Mouse (Mus musculus): ENCODE results near the gene Clasp1. TPM values are rescaled to one million over a fixed set of nuclear protein-coding genes. Genes with fewer than 3 reads are reported as not detected.

Gene Clasp1
- polyA plus RNA-seq, 1 experiment from 2014 or later, result 40.3 TPM

DNA sequence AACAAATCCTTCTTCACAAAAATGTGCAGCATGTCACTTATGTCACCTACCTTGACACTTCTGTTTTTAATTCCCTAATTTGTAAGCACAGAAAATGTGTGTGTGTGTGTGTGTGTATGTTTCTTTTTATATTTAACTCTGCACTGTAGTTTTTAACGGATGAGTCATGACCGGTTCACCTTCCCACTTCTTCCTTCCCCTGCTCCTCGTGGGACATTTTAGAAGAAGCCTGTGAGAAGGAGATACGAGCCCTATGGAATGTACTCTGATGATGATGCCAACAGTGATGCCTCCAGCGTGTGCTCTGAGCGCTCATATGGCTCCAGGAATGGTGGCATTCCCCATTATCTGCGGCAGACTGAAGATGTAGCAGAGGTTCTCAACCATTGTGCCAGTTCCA, 154.0 kb downstream of the Clasp1 start:
- H3K4me3 ChIP-seq (ENCODE audit: low read depth, low read length), result no peak overlapping the region
- H3K27me3 ChIP-seq (replicated peaks; ENCODE audit: control insufficient read depth, insufficient read depth, low read length), result no peaks in the 10 kb centered on the region
- H3K9me3 ChIP-seq (ENCODE audit: control insufficient read depth, low read length), result no peaks in the 10 kb centered on the region
- 95% methylated on average over 7 of the region's 7 CpGs for WGBS
- no peak overlapping the region for H3K27ac ChIP-seq (replicated peaks; ENCODE audit: low read depth, low read length)
- H3K36me3 ChIP-seq (ENCODE audit: control insufficient read depth, insufficient read depth, low read length), result peaks cover 86% of the 10 kb centered on the region
- no peak for ATAC-seq (ENCODE audit: low read depth)
- no peak overlapping the region for H3K4me2 ChIP-seq (ENCODE audit: low read depth, low read length)
- DNase-seq (ENCODE audit: low spot score), result no peak
- no peak overlapping the region for H3K9ac ChIP-seq (ENCODE audit: low read depth, low read length)
- no peaks in the 10 kb centered on the region for H3K4me1 ChIP-seq (ENCODE audit: control insufficient read depth, insufficient read depth, low read length)

DNA sequence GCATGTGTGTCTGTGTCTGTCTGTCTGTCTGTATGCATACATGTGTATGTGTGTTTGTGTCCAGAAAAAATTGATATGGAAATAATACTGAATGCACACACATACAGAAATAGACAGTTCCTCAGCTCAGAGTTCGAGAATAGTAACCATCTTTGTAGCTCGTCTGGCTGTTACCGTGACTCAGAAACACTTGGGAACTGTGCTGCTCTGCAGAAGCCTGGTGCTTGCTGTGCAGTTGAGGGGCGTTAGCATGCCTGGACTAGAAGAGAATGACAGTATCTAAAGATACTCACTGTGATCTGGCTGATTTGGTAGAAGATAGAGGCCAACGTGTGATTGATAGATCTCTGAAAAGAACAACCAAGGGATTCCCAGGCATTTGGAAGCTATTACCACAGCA, 159.9 kb downstream of the Clasp1 start:
- WGBS, result 93% methylated on average over 5 of the region's 5 CpGs
- DNase-seq (ENCODE audit: low spot score), result no peak
- H3K9ac ChIP-seq (ENCODE audit: low read depth, low read length), result no peak overlapping the region
- H3K9me3 ChIP-seq (ENCODE audit: control insufficient read depth, low read length), result no peaks in the 10 kb centered on the region
- H3K4me3 ChIP-seq (ENCODE audit: low read depth, low read length), result no peak overlapping the region
- H3K36me3 ChIP-seq (ENCODE audit: control insufficient read depth, insufficient read depth, low read length), result peaks cover 84% of the 10 kb centered on the region
- H3K4me2 ChIP-seq (ENCODE audit: low read depth, low read length), result no peak overlapping the region
- no peaks in the 10 kb centered on the region for H3K27me3 ChIP-seq (replicated peaks; ENCODE audit: control insufficient read depth, insufficient read depth, low read length)
- H3K27ac ChIP-seq (replicated peaks; ENCODE audit: low read depth, low read length), result no peak overlapping the region
- ATAC-seq (ENCODE audit: low read depth), result no peak
- H3K4me1 ChIP-seq (ENCODE audit: control insufficient read depth, insufficient read depth, low read length), result no peaks in the 10 kb centered on the region

DNA sequence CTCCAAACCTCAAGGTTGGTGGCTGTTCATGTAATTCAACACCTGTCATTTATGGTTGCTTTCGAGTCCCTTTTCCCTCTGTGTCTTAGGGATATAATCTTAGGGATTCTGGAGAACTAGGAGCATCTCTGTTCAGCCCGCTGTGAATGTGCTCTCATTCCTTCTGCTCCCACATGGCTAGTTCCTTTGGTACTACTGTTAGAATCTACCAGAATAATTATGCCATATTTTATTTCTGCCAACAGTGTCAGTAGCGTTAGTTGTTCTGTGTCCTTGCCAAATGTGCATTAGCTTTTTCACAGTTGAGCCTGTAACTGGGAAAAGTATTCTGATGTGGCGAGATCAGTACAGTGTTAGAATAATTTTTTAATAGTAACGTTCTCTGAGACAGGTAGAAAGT, 162.3 kb downstream of the Clasp1 start:
- Histone ChIP-seq H3K4me1 (ENCODE audit: control insufficient read depth, insufficient read depth, low read length) (no peaks in the 10 kb centered on the region), H3K9me3 (ENCODE audit: control insufficient read depth, low read length) (no peaks in the 10 kb centered on the region), H3K4me3 (ENCODE audit: low read depth, low read length) (no peak overlapping the region), H3K27me3 (replicated peaks; ENCODE audit: control insufficient read depth, insufficient read depth, low read length) (no peaks in the 10 kb centered on the region), H3K4me2 (ENCODE audit: low read depth, low read length) (no peak overlapping the region), H3K36me3 (ENCODE audit: control insufficient read depth, insufficient read depth, low read length) (peaks cover 89% of the 10 kb centered on the region), H3K27ac (replicated peaks; ENCODE audit: low read depth, low read length) (no peak overlapping the region), H3K9ac (ENCODE audit: low read depth, low read length) (no peak overlapping the region)
- WGBS, result 87% methylated on average over 5 of the region's 5 CpGs
- DNase-seq (ENCODE audit: low spot score), result no peak
- no peak for ATAC-seq (ENCODE audit: low read depth)

DNA sequence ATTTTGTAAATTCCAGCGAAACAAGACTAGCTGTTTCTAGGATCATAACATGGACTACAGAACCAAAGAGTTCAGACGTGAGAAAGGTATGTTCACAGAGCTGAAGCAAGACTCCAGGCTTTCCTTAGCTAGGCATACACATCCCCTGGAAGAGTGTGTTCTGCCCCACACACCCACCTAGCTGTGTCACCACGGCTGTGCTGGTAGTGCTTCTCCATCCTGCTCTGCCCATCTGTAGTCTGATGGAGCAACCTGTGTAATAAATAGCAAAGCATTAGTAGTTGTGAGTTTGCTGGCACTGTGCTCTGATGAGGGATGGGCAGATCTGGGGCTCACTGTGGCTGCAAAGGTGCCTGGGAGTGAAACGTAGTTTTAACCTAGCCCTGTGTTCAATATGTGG, 163.2 kb downstream of the Clasp1 start:
- no peak overlapping the region for H3K27ac ChIP-seq (replicated peaks; ENCODE audit: low read depth, low read length)
- H3K9me3 ChIP-seq (ENCODE audit: control insufficient read depth, low read length), result no peaks in the 10 kb centered on the region
- no peaks in the 10 kb centered on the region for H3K4me1 ChIP-seq (ENCODE audit: control insufficient read depth, insufficient read depth, low read length)
- H3K9ac ChIP-seq (ENCODE audit: low read depth, low read length), result no peak overlapping the region
- no peaks in the 10 kb centered on the region for H3K27me3 ChIP-seq (replicated peaks; ENCODE audit: control insufficient read depth, insufficient read depth, low read length)
- H3K4me2 ChIP-seq (ENCODE audit: low read depth, low read length), result no peak overlapping the region
- ATAC-seq (ENCODE audit: low read depth) (no peak), DNase-seq (ENCODE audit: low spot score) (no peak)
- no peak overlapping the region for H3K4me3 ChIP-seq (ENCODE audit: low read depth, low read length)
- WGBS, result 90% methylated on average over 4 of the region's 4 CpGs
- H3K36me3 ChIP-seq (ENCODE audit: control insufficient read depth, insufficient read depth, low read length), result peaks cover 89% of the 10 kb centered on the region

DNA sequence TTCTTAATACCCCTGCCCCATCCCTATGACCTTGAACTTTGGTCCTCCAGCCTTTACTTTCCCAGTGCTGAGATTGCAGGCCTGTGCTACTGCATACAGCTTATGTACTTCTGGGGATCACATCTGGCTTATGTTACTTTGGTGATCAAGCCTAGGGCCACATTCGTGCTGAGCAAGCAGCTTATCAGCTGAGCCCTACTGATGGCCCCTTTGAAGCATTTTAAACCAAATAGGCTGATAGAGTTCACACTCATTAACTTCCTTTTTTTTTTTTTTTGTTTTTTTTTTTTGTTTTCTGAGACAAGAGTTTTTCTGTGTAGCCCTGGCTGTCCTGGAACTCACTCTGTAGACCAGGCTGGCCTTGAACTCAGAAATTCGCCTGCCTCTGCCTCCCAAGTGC, 164.2 kb downstream of the Clasp1 start:
- ATAC-seq (ENCODE audit: low read depth), result no peak
- 85% methylated on average over 2 of the region's 2 CpGs for WGBS
- no peak overlapping the region for H3K4me2 ChIP-seq (ENCODE audit: low read depth, low read length)
- no peak overlapping the region for H3K9ac ChIP-seq (ENCODE audit: low read depth, low read length)
- H3K27ac ChIP-seq (replicated peaks; ENCODE audit: low read depth, low read length), result no peak overlapping the region
- H3K4me1 ChIP-seq (ENCODE audit: control insufficient read depth, insufficient read depth, low read length), result no peaks in the 10 kb centered on the region
- H3K9me3 ChIP-seq (ENCODE audit: control insufficient read depth, low read length), result no peaks in the 10 kb centered on the region
- H3K36me3 ChIP-seq (ENCODE audit: control insufficient read depth, insufficient read depth, low read length), result peaks cover 89% of the 10 kb centered on the region
- H3K4me3 ChIP-seq (ENCODE audit: low read depth, low read length), result no peak overlapping the region
- no peaks in the 10 kb centered on the region for H3K27me3 ChIP-seq (replicated peaks; ENCODE audit: control insufficient read depth, insufficient read depth, low read length)
- DNase-seq (ENCODE audit: low spot score), result no peak

DNA sequence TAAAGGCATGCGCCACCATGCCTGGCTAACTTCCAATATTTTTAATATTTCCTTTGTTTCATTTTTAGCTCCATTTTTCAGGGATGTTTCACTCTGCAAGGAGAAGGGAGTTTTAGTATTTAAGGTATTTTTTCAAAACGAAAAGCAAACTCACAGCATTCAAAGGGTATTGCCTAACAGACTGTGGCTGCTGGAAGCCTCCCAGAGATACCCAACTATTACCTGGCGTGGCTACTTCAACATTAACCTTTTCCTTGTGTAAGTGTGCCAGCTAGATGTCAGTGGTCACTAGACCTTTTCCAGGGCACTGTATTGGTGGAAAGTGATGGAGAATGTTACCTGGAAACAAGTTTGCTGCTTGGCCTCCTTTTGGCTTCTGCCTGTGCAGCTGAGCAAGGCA, 164.6 kb downstream of the Clasp1 start:
- peaks cover 89% of the 10 kb centered on the region for H3K36me3 ChIP-seq (ENCODE audit: control insufficient read depth, insufficient read depth, low read length)
- 92% methylated on average over 3 of the region's 3 CpGs for WGBS
- no peak for ATAC-seq (ENCODE audit: low read depth)

DNA sequence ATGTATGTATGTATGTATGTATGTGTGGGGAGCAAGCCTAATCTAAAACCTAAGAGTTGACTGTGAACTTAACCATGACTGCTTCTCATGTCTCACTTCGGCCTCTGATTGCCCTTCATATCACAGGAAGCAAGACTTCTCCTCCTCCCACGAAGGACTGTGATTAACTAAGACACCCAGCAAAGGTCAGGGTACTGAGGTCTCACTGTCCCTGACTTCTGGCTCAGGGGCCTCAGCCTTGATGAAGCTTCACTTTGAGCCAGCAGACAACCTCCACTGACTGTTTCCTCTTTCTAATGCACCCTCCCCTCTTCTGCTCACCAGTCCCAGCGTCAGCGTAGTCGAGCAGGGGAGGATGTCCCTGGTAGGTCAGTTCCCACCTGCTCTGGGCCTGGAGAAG, 166.1 kb downstream of the Clasp1 start:
- H3K9ac ChIP-seq (ENCODE audit: low read depth, low read length), result no peak overlapping the region
- no peak overlapping the region for H3K4me2 ChIP-seq (ENCODE audit: low read depth, low read length)
- no peaks in the 10 kb centered on the region for H3K4me1 ChIP-seq (ENCODE audit: control insufficient read depth, insufficient read depth, low read length)
- H3K27ac ChIP-seq (replicated peaks; ENCODE audit: low read depth, low read length), result no peak overlapping the region
- 87% methylated on average over 5 of the region's 5 CpGs for WGBS
- peaks cover 86% of the 10 kb centered on the region for H3K36me3 ChIP-seq (ENCODE audit: control insufficient read depth, insufficient read depth, low read length)
- no peaks in the 10 kb centered on the region for H3K27me3 ChIP-seq (replicated peaks; ENCODE audit: control insufficient read depth, insufficient read depth, low read length)
- ATAC-seq (ENCODE audit: low read depth) (no peak), DNase-seq (ENCODE audit: low spot score) (no peak)
- no peak overlapping the region for H3K4me3 ChIP-seq (ENCODE audit: low read depth, low read length)
- H3K9me3 ChIP-seq (ENCODE audit: control insufficient read depth, low read length), result no peaks in the 10 kb centered on the region

More for the DNA sequence above, 164.6 kb downstream of the Clasp1 start:
- no peak for DNase-seq (ENCODE audit: low spot score)
- Histone ChIP-seq H3K9ac (ENCODE audit: low read depth, low read length) (no peak overlapping the region), H3K9me3 (ENCODE audit: control insufficient read depth, low read length) (no peaks in the 10 kb centered on the region), H3K4me3 (ENCODE audit: low read depth, low read length) (no peak overlapping the region), H3K27ac (replicated peaks; ENCODE audit: low read depth, low read length) (no peak overlapping the region), H3K27me3 (replicated peaks; ENCODE audit: control insufficient read depth, insufficient read depth, low read length) (no peaks in the 10 kb centered on the region), H3K4me2 (ENCODE audit: low read depth, low read length) (no peak overlapping the region), H3K4me1 (ENCODE audit: control insufficient read depth, insufficient read depth, low read length) (no peaks in the 10 kb centered on the region)

DNA sequence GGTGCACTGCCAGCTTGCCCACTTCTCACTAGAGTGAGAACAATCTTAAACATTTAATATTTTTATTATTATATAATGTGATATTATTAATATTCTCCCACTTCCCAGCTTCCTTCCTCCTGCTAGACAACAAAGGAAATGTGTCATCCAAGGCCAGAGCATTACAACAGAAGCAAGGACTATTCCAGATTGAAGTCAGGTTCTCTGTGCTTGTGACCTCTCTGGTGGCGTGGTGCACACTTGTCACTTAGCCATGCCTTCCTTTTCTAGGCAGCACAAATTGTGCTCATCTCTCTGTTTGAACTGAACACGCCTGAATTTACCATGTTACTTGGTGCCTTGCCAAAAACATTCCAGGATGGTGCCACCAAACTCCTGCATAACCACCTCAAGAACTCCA, 170.9 kb downstream of the Clasp1 start:
- H3K4me2 ChIP-seq (ENCODE audit: low read depth, low read length), result no peak overlapping the region
- ATAC-seq (ENCODE audit: low read depth) (no peak), DNase-seq (ENCODE audit: low spot score) (no peak)
- H3K4me3 ChIP-seq (ENCODE audit: low read depth, low read length), result no peak overlapping the region
- no peaks in the 10 kb centered on the region for H3K4me1 ChIP-seq (ENCODE audit: control insufficient read depth, insufficient read depth, low read length)
- no peak overlapping the region for H3K9ac ChIP-seq (ENCODE audit: low read depth, low read length)
- WGBS, result 89% methylated on average over 2 of the region's 2 CpGs
- H3K9me3 ChIP-seq (ENCODE audit: control insufficient read depth, low read length), result no peaks in the 10 kb centered on the region
- H3K36me3 ChIP-seq (ENCODE audit: control insufficient read depth, insufficient read depth, low read length), result peaks cover 86% of the 10 kb centered on the region
- no peak overlapping the region for H3K27ac ChIP-seq (replicated peaks; ENCODE audit: low read depth, low read length)
- H3K27me3 ChIP-seq (replicated peaks; ENCODE audit: control insufficient read depth, insufficient read depth, low read length), result no peaks in the 10 kb centered on the region

DNA sequence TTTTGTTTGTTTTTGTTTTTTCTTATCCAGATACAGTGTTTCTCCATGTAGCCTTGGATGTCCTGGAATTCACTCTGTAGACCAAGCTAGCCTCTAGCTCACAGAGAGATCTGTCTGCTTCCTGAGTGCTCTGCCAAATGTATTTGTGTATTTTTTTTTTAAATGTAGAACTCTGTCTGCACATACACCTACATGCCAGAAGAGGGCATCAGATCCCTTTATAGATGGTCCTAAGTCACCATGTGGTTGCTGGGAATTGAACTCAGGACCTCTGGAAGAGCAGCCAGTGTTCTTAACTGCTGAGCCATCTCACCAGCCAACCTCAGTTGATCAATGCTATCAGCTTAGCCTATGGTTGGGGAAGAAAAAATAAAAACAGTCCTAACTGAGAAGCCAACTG, 175.7 kb downstream of the Clasp1 start:
- H3K4me2 ChIP-seq (ENCODE audit: low read depth, low read length), result no peak overlapping the region
- H3K4me3 ChIP-seq (ENCODE audit: low read depth, low read length), result no peak overlapping the region
- no peaks in the 10 kb centered on the region for H3K9me3 ChIP-seq (ENCODE audit: control insufficient read depth, low read length)
- DNase-seq (ENCODE audit: low spot score) (no peak), ATAC-seq (ENCODE audit: low read depth) (no peak)
- H3K4me1 ChIP-seq (ENCODE audit: control insufficient read depth, insufficient read depth, low read length), result no peaks in the 10 kb centered on the region
- H3K36me3 ChIP-seq (ENCODE audit: control insufficient read depth, insufficient read depth, low read length), result peaks cover 87% of the 10 kb centered on the region
- H3K9ac ChIP-seq (ENCODE audit: low read depth, low read length), result no peak overlapping the region
- no peaks in the 10 kb centered on the region for H3K27me3 ChIP-seq (replicated peaks; ENCODE audit: control insufficient read depth, insufficient read depth, low read length)
- H3K27ac ChIP-seq (replicated peaks; ENCODE audit: low read depth, low read length), result no peak overlapping the region

Measured in embryonic facial prominence, embryonic 14.5 days (tissue).